Mouse (Mus musculus): Measurements from ENCODE around the gene Ttc7b. TPM values are rescaled to one million over a fixed set of nuclear protein-coding genes. Genes with fewer than 3 reads are reported as not detected.

The Ttc7b gene
- total RNA-seq, 2 experiments from 2014 or later: 173 to 184 TPM

DNA sequence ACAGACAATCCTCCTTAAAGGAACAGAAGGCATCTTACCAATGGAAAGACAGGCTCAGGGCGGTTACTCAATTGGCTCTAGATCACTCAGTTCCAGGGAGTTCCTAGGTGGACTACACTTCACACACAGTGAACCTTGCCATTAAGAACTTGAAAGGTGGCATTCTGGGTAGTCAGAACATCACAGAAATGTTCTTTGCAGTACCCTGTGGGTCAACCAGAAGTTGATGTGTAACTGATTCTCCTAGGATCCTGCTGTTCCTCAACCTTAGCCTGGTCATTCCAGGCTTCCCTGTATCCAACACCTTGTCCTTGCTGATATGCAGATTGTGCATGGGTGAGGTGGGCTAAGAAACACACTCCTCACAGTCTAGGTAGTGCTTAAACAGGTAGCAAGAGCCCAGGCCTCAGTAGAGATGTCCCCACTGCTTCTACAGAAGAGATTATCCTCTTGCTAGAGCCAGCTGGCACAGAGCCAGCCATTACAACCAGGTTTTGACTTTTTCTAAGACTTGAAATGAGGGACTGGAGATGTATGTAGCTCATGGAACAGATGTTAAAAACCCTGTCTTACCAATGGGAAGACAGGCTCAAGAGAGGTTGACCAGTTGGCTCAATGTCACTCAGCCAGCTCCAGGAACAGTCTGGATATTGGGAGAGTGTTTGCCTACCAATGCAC, 4.3 kb downstream of the Ttc7b start:
- DNase-seq (ENCODE audit: low spot score in 2 of 2): no peak
- no peak overlapping the region for H3K27ac ChIP-seq
- H3K4me3 ChIP-seq: no peak overlapping the region
- no peak for TF ChIP-seq CTCF (conservative IDR thresholded peaks at IDR 0.05)

DNA sequence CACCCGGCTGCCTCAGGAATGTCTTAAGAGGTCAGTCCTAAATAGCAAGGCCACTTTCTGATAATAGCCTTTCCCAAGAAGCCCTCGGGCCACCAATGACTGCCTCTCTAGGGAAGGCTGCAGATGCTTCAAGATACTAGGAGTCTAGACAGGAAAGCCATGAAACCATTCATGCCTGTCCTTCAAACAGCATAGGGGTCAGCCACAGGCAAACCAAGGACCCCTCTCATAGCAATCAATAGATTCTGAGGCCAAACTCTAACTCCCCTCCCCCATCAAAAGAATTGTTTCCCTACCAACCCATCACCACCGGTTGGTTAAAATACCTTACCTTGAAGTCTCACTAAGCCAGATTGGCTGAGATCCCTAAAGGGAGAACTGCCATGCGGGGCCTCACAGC, 5.1 kb downstream of the Ttc7b start:
- Histone ChIP-seq H3K4me3 (no peak overlapping the region), H3K27ac (no peak overlapping the region)
- no peak for TF ChIP-seq CTCF (conservative IDR thresholded peaks at IDR 0.05)
- no peak for DNase-seq (ENCODE audit: low spot score in 2 of 2)

DNA sequence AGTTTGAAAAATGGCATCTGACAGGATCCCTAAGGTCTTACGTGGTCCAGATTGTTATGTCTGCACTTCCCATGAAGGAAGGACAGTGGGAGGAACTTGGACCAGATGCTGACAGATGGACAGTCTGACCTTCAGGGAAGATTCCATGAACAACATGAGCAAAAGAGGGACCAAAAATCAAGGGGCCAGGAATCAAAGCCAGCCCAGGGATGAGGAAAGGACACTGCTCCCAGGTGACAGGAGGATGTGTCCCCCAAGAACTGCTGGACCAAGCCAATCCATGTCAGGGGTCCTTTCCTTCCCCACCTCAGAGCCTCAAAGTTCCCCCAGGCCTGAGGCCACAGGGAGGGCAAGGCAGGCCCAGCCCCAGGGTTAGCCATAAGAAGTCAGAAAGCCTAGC, 6.0 kb downstream of the Ttc7b start:
- TF ChIP-seq CTCF (conservative IDR thresholded peaks at IDR 0.05): no peak
- H3K27ac ChIP-seq: no peak overlapping the region
- DNase-seq (ENCODE audit: low spot score in 2 of 2): no peak
- no peak overlapping the region for H3K4me3 ChIP-seq

DNA sequence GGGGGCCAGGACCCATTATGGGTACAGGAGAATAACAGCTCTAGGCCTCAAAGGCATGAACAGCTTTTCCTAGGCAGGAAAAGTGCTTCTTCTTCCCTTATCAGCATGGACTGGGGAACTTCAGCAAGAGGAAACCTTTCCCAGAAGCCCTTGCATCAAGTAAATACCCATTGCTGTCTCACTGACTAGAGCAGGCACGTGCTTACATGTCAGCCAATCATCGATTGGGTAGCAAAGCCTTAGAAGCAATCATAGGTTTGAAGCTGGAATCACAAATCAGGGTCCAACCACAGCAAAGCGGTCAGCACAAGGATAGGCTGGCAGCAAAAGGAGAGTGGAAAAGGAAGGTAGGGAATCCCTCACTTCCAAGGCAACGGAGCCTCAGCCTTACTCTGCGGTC, 7.5 kb downstream of the Ttc7b start:
- H3K4me3 ChIP-seq: no peak overlapping the region
- no peak for DNase-seq (ENCODE audit: low spot score in 2 of 2)
- no peak for TF ChIP-seq CTCF (conservative IDR thresholded peaks at IDR 0.05)

DNA sequence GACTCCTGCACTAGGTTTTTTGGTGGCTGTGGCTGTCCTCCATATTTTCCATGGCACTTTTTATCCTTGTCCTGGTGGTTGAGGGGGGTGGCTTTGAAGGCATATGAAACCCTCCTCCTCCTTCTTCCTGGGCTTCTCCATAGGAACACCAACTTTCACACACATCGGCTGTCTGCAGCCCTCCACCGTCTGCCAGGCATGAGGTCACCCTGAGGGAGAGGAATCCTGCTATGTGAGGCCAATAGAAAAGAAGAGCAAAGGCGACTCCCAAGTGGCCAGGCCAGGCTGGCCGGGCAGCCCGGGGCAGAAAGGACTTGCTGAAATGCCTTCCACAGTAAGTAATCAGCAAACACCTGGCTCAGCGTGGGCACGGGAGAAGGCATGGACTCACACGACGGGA, 8.0 kb downstream of the Ttc7b start:
- no peak for DNase-seq (ENCODE audit: low spot score in 2 of 2)
- Histone ChIP-seq H3K4me3 (no peak overlapping the region), H3K27ac (no peak overlapping the region; the same call in 1 of the 2 replicates)
- no peak for TF ChIP-seq CTCF (conservative IDR thresholded peaks at IDR 0.05)

More for the DNA sequence above, 7.5 kb downstream of the Ttc7b start:
- H3K27ac ChIP-seq: no peak overlapping the region

DNA sequence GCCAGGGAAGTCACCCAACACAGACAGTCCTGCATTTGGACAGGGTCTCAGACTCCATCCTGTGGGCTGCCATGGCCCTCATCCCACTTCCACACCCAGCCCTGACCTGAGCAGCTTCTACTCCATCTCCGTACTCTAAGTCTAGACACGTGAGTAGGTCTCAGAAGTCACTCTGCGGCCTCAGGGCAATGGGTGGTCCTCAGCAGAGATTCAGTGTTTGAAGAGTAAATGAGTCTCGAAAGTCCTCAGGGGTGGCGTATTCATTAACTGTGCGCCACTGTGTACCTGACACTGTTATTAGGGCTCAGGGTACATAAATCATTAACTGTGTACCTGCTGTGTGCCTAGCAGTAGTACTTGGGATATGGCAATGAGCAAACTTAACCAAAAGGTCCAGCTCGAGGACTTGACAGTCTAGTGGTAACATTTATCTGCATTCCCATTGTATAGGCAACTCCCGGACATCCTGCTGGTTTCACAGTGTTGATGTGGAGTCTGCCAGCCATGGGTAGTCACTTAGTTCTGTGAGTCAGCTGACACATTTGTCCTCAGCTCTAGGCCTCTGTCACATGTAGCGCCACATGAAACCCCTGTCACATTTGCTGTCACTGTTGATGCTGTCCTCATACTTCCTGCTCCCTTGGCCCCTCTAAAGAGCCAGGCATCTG, 10.9 kb downstream of the Ttc7b start:
- no peak for TF ChIP-seq CTCF (conservative IDR thresholded peaks at IDR 0.05)
- Histone ChIP-seq H3K27ac (no peak overlapping the region), H3K4me3 (no peak overlapping the region)
- DNase-seq (ENCODE audit: low spot score in 2 of 2): no peak

DNA sequence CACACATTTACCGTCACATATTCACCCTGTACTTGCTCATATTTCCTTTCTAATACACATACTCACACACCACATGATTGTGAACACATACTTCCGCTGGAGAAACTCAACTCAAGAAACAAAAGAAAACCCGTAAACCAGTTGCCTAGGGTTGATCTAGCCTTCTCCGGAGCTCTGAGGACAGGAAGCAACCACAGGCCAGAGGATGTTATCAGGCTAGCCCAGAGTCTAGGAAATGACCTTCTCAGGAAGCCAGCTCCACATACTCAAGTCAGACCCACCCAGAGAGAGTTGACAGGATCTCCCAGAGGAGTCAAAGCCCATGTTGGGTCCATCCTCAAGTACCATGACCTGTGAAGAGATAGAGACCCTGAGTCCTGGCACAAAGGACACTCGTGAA, 12.0 kb downstream of the Ttc7b start:
- no peak for DNase-seq (ENCODE audit: low spot score in 2 of 2)
- no peak overlapping the region for H3K4me3 ChIP-seq
- no peak for TF ChIP-seq CTCF (conservative IDR thresholded peaks at IDR 0.05)
- H3K27ac ChIP-seq: no peak overlapping the region

DNA sequence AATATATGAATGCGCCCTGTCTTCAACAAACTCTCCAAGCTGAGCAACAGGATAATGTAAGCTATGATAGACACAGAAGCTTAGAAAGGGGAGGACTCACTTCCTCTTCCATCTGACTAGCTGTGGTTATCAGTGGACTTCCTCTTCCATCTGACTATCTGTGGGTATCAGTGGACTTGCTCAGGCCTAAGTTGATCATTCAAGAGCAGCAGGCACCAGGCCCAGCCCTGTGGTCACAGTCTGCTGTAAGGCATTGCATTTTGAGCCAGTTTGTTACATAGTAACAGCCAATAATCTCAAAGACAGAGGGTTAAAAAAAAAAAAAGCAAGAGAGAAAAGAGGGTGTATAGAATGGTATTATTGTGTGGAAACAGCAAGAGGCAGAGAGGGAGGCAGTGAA, 15.1 kb downstream of the Ttc7b start:
- DNase-seq (ENCODE audit: low spot score in 2 of 2): no peak
- TF ChIP-seq CTCF (conservative IDR thresholded peaks at IDR 0.05): no peak
- H3K27ac ChIP-seq: no peak overlapping the region
- H3K4me3 ChIP-seq: no peak overlapping the region

DNA sequence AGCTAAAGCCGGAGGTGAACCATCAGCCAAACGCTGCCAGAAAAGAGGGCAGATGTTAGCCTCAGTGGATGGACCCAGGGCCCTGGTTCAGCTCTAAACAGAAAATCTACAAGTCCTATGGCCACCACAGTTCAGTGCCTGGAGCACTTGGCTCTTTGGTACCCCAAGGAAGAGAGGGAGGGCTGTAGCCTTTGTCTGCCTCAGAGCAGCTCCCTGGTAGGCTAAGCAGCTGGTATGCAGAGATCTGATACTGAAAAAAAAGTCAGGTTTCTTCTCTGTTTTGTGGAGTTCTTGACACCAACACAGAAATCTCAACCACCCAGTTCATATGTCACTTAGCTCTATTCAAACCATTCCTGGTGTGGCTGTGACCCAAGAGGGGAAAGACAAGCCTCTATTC, 16.0 kb downstream of the Ttc7b start:
- no peak overlapping the region for H3K27ac ChIP-seq
- no peak for DNase-seq (ENCODE audit: low spot score in 2 of 2)
- no peak for TF ChIP-seq CTCF (conservative IDR thresholded peaks at IDR 0.05)

DNA sequence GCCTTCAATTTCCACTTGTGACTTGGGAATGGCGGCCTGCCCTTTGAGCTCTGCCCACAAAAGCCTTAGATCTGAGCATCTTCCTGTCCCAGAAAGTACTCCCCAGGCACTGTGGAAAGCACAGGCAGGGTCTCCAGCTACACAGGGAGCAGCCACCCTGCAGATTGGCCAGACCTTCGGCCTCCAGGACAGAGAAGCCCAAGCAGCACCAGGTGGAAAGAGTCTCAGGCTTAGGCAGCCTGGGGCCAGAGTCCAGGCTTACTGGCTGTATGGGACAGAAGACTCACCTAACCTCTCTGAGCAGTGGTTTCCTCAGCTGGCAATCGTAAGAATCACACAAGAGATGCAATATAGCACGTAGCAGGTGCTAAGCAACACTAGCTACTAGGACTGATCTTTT, 17.0 kb downstream of the Ttc7b start:
- H3K27ac ChIP-seq: peak overlapping the region; percentile 23; the same call in 1 of the 2 replicates
- no peak for DNase-seq (ENCODE audit: low spot score in 2 of 2)
- no peak for TF ChIP-seq CTCF (conservative IDR thresholded peaks at IDR 0.05)
- no peak overlapping the region for H3K4me3 ChIP-seq

More for the DNA sequence above, 16.0 kb downstream of the Ttc7b start:
- H3K4me3 ChIP-seq: no peak overlapping the region

DNA sequence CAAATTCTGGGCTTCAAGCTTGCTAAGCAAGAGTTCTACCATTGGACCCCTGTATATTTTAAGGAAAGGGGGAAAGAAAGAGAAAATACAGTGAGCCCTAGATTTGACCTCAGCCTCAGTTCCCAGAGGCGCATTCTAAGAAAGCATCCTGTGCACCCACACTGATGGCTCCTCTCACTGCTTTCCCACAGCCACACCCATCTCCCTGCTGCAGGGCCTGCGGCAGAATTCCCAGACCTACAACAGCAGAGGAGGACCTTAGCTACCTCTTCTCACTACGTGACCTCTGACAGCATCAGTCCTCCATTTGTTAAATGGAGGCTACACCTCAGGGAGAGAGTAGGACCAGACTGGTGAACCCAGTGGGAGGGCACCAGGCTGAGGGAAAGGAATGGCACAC, 18.1 kb downstream of the Ttc7b start:
- Histone ChIP-seq H3K4me3 (no peak overlapping the region), H3K27ac (0 out of 2 replicates have a peak overlapping the region, but pooled peaks have one; percentile 23)
- DNase-seq (ENCODE audit: low spot score in 2 of 2): no peak
- TF ChIP-seq CTCF (conservative IDR thresholded peaks at IDR 0.05): no peak

DNA sequence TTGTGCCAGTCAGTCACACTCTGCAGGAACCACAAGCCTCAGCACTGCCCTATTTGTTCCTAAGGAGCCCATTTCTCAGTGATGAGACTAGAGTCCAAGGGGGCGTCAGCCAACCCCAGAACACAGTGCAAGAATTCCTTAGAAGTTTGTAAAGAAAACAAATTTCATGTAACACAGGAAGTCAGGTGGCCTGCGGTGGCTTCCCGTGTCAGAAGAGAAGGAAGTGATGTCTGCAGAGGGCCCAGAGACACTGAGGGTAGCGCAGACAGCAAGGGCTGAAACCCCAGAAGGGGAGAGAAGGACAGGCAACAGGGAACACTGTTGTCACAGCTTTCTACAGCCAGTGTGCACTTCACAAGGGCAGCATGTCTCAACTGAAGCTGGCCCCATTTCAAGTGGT, 19.4 kb downstream of the Ttc7b start:
- H3K27ac ChIP-seq: peak overlapping the region; percentile 11; the same call in 1 of the 2 replicates
- no peak for TF ChIP-seq CTCF (conservative IDR thresholded peaks at IDR 0.05)
- DNase-seq (ENCODE audit: low spot score in 2 of 2): no peak
- no peak overlapping the region for H3K4me3 ChIP-seq

DNA sequence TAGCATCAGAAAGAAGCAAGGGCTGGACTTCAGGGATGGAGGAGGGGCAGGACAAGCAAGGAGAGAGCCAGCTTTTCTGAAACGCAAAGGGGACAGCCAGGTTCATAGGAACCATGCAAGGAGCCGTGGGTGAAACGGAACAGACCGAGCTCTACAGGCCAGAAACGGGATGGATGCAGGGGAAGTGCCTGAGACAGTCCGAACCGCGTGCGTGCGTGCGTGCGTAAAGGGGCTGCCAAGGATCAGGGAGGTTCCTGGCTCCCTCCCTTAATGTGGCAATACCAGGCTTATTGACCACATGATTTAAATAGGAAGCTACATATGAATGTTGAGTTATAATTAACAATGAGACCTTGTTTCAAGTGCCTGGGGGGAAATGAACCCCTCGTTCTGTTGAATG, 21.2 kb downstream of the Ttc7b start:
- Histone ChIP-seq H3K27ac (no peak overlapping the region), H3K4me3 (no peak overlapping the region)
- no peak for DNase-seq (ENCODE audit: low spot score in 2 of 2)
- TF ChIP-seq CTCF (conservative IDR thresholded peaks at IDR 0.05): no peak

DNA sequence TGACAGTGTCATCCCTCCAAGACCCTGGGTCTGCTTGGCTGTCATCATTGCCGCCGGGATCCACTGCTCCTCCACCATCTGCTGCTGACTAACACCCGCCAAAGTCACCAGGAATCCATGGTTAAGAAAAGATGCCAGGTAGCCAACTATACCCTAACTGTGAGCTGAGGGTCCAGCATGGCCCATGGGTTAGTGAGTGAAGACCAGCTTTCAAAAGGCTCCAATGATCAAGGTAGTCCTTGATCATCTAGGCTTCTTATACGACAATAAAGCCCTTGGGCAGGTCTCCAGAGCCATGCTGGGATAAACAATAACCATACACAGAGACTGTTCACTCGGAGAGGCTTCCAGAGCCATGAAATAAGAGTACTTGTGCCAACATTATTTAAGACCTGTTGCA, 22.6 kb downstream of the Ttc7b start:
- DNase-seq (ENCODE audit: low spot score in 2 of 2): no peak
- no peak for TF ChIP-seq CTCF (conservative IDR thresholded peaks at IDR 0.05)
- Histone ChIP-seq H3K27ac (no peak overlapping the region), H3K4me3 (no peak overlapping the region)

Measured in layer of hippocampus, adult 2 months (tissue).